Mouse (Mus musculus) myocyte (in vitro differentiated cells): ENCODE measurements around the gene Trim58. TPM values are rescaled to one million over a fixed set of nuclear protein-coding genes. Genes with fewer than 3 reads are reported as not detected.

Experiments
- H3K27me3 ChIP-seq: one replicate; pipeline ENCODE4 v1.6.1; 2011; ENCODE audit not compliant: control insufficient read depth, insufficient read depth, insufficient read length
- H3K36me3 ChIP-seq: one replicate; pipeline ENCODE4 v1.6.1; 2011; ENCODE audit not compliant: control insufficient read depth, insufficient read depth
- H3K4me2 ChIP-seq: one replicate; pipeline ENCODE4 v1.6.1; 2011; ENCODE audit warnings: low read depth, control low read depth
- H3K4me3 ChIP-seq: one replicate; pipeline ENCODE4 v1.5.1; 2011; ENCODE audit warnings: mild to moderate bottlenecking, control low read depth, moderate library complexity
- H3K79me2 ChIP-seq: one replicate; pipeline ENCODE4 v1.6.1; 2011; ENCODE audit not compliant: control insufficient read depth, insufficient read depth
- H3ac ChIP-seq: one replicate; pipeline ENCODE4 v1.6.1; 2011; ENCODE audit not compliant: control insufficient read depth, insufficient read length
- CEBPB ChIP-seq: IDR thresholded peaks from 2 replicates; pipeline ENCODE4 v1.6.1; 2011; ENCODE audit warnings: mild to moderate bottlenecking, moderate library complexity; ENCODE audit not compliant: poor library complexity, insufficient read depth, severe bottlenecking
- E2F4 ChIP-seq: IDR thresholded peaks from one replicate; pipeline ENCODE4 v1.6.1; 2011; ENCODE audit warnings: mild to moderate bottlenecking, control low read depth, moderate library complexity; ENCODE audit not compliant: insufficient read depth
- MAX ChIP-seq: IDR thresholded peaks from one replicate; pipeline ENCODE4 v1.6.1; 2011; ENCODE audit warnings: low read depth, mild to moderate bottlenecking, control low read depth
- MYOD1 ChIP-seq, 3 experiments: IDR thresholded peaks; one replicate each; pipeline ENCODE4 v1.6.1; 2011; ENCODE audit warnings: control low read depth in 2 of 3, low read depth in 2 of 3, mild to moderate bottlenecking in 2 of 3, moderate library complexity in 1 of 3; ENCODE audit not compliant: insufficient read length in 2 of 3, control insufficient read depth in 1 of 3
- MYOG ChIP-seq, 3 experiments: IDR thresholded peaks; one replicate each; pipeline ENCODE4 v1.6.1; 2011; ENCODE audit warnings: control low read depth in 2 of 3, low read depth in 2 of 3, mild to moderate bottlenecking in 2 of 3; ENCODE audit not compliant: insufficient read length in 2 of 3, control insufficient read depth in 1 of 3, insufficient read depth in 1 of 3
- POLR2A ChIP-seq: IDR thresholded peaks from one replicate; pipeline ENCODE4 v1.6.1; 2011; ENCODE audit warnings: low read depth, mild to moderate bottlenecking, control low read depth, moderate library complexity; ENCODE audit not compliant: insufficient read length
- POLR2AphosphoS2 ChIP-seq: IDR thresholded peaks from one replicate; pipeline ENCODE4 v1.6.1; 2011; ENCODE audit warnings: low read depth, control low read depth; ENCODE audit not compliant: insufficient read length
- REST ChIP-seq: IDR thresholded peaks from one replicate; pipeline ENCODE4 v1.6.1; 2011; ENCODE audit warnings: mild to moderate bottlenecking, control low read depth, moderate library complexity; ENCODE audit not compliant: insufficient read depth, insufficient read length
- SRF ChIP-seq: IDR thresholded peaks from one replicate; pipeline ENCODE4 v1.6.1; 2011; ENCODE audit warnings: low read depth; ENCODE audit not compliant: control insufficient read depth, insufficient read length
- TCF12 ChIP-seq: IDR thresholded peaks from one replicate; pipeline ENCODE4 v1.6.1; 2011; ENCODE audit warnings: mild to moderate bottlenecking, control low read depth; ENCODE audit not compliant: poor library complexity, insufficient read depth, severe bottlenecking
- TCF3 ChIP-seq: IDR thresholded peaks from one replicate; pipeline ENCODE4 v1.6.1; 2011; ENCODE audit warnings: low read depth, control low read depth; ENCODE audit not compliant: insufficient read length
- USF1 ChIP-seq: IDR thresholded peaks from one replicate; pipeline ENCODE4 v1.6.1; 2011; ENCODE audit warnings: low read depth, mild to moderate bottlenecking, control low read depth, moderate library complexity
- polyA plus RNA-seq: library from polyadenylated mRNA; unstranded; fragments of >200 nt; fragmentation: generic; extraction: Trizol; gene quantifications from one replicate; pipeline ENCODE4 v1.2.1, GENCODE M21; 2012; ENCODE audit warnings: missing spikeins

Trim58 gene
- polyA plus RNA-seq, 1 experiment = not detected

- Histone ChIP-seq H3K36me3 (no peaks in the 10 kb centered on the region), H3K4me2 (no peak overlapping the region), H3K4me3 (no peak overlapping the region), H3K79me2 (no peaks in the 10 kb centered on the region), H3ac (no peak overlapping the region), H3K27me3 (no peaks in the 10 kb centered on the region)
- TF ChIP-seq TCF12 (no peak), POLR2AphosphoS2 (no peak), SRF (no peak), MYOD1 (IDR thresholded peaks at IDR 0.05; ENCODE audit: control insufficient read depth in 1 of 3, insufficient read length in 2 of 3, low read depth in 2 of 3) (no peak), MAX (no peak), E2F4 (no peak), POLR2A (no peak), USF1 (no peak), MYOG (IDR thresholded peaks at IDR 0.05; ENCODE audit: control insufficient read depth in 1 of 3, insufficient read depth in 1 of 3, insufficient read length in 2 of 3, low read depth in 2 of 3) (no peak), REST (no peak), CEBPB (no peak), TCF3 (no peak)
These were observed 29.0 kb downstream of the Trim58 start for GRCm38 (mm10) chr11:58669252-58669651.

DNA sequence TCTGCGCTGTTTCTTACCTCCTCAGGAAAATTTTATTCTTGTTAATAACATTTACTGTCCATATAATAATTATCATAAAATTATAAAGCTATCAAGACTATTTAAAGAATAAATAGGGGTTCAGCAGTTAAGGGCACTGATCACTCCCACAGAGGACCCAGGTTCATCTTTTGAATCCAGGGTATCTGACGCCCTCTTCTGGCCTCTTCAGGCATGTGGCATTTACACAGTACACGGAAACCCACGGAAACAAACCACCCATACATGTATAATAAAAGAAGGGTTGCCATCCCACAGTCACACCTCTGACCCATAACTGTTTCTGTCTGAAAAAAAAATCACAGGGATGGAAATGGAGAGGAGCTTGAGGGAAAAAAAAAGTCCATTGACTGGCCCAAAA lies 31.6 kb downstream of the Trim58 start:
- TF ChIP-seq CEBPB (no peak), TCF3 (no peak), SRF (no peak), REST (no peak)
- H3K36me3 ChIP-seq = no peaks in the 10 kb centered on the region
- no peak overlapping the region for H3K4me2 ChIP-seq
- H3K27me3 ChIP-seq = no peaks in the 10 kb centered on the region
- no peak overlapping the region for H3K4me3 ChIP-seq
- H3ac ChIP-seq = no peak overlapping the region
- no peaks in the 10 kb centered on the region for H3K79me2 ChIP-seq

GRCm38 (mm10) chr11:58680799-58681198 lies 40.5 kb downstream of the Trim58 start, which contains the start of gene Olfr320:
TSS of gene Olfr320 (plus strand) at chr11:58681099.
- Histone ChIP-seq H3K4me3 (no peak within 1 kb of the TSS), H3ac (no peak within 1 kb of the TSS), H3K36me3 (no peaks in the 10 kb centered on the region), H3K4me2 (no peak within 1 kb of the TSS), H3K79me2 (no peaks in the 10 kb centered on the region), H3K27me3 (no peaks in the 10 kb centered on the region)
- TF ChIP-seq REST (no peak), USF1 (no peak), MYOD1 (IDR thresholded peaks at IDR 0.05; ENCODE audit: control insufficient read depth in 1 of 3, insufficient read length in 2 of 3, low read depth in 2 of 3) (no peak), MYOG (IDR thresholded peaks at IDR 0.05; ENCODE audit: control insufficient read depth in 1 of 3, insufficient read depth in 1 of 3, insufficient read length in 2 of 3, low read depth in 2 of 3) (no peak), POLR2AphosphoS2 (no peak), TCF12 (no peak), CEBPB (no peak), SRF (no peak), E2F4 (no peak), TCF3 (no peak), POLR2A (no peak), MAX (no peak)

GRCm38 (mm10) chr11:58698862-58699261 lies 58.6 kb downstream of the Trim58 start, which contains the start of gene Olfr319:
TSS of gene Olfr319 (plus strand) at chr11:58699162.
- H3ac ChIP-seq = no peak within 1 kb of the TSS
- H3K36me3 ChIP-seq = no peaks in the 10 kb centered on the region
- TF ChIP-seq TCF3 (no peak), TCF12 (no peak), MYOD1 (IDR thresholded peaks at IDR 0.05; ENCODE audit: control insufficient read depth in 1 of 3, insufficient read length in 2 of 3, low read depth in 2 of 3) (no peak), USF1 (no peak), REST (no peak), E2F4 (no peak), MYOG (IDR thresholded peaks at IDR 0.05; ENCODE audit: control insufficient read depth in 1 of 3, insufficient read depth in 1 of 3, insufficient read length in 2 of 3, low read depth in 2 of 3) (no peak)
- no peaks in the 10 kb centered on the region for H3K27me3 ChIP-seq
- H3K4me3 ChIP-seq = no peak within 1 kb of the TSS
- H3K4me2 ChIP-seq = no peak within 1 kb of the TSS
- H3K79me2 ChIP-seq = no peaks in the 10 kb centered on the region

Other genes with a start within 250 kb of the Trim58 start
- not detected for gene 1810065E05Rik, start 219.4 kb upstream of the Trim58 start, polyA plus RNA-seq
- gene Gm12253, start 207.9 kb upstream of the Trim58 start, polyA plus RNA-seq = not detected
- not detected for gene Lypd9, start 187.5 kb upstream of the Trim58 start, polyA plus RNA-seq
- gene Olfr30, start 178.2 kb upstream of the Trim58 start, polyA plus RNA-seq = not detected
- gene Olfr332, start 147.9 kb upstream of the Trim58 start, polyA plus RNA-seq = not detected
- gene Olfr331, start 137.9 kb upstream of the Trim58 start, polyA plus RNA-seq = not detected
- not detected for gene Olfr330, start 105.6 kb upstream of the Trim58 start, polyA plus RNA-seq
- gene Olfr329-ps, start 94.0 kb upstream of the Trim58 start, polyA plus RNA-seq = not detected
- gene Olfr328, start 84.8 kb upstream of the Trim58 start, polyA plus RNA-seq = not detected
- not detected for gene Olfr224, start 69.9 kb upstream of the Trim58 start, polyA plus RNA-seq
- not detected for gene Olfr325, start 62.7 kb upstream of the Trim58 start, polyA plus RNA-seq
- not detected for gene Olfr324, start 45.4 kb upstream of the Trim58 start, polyA plus RNA-seq
- gene 2210407C18Rik, start 24.4 kb upstream of the Trim58 start, polyA plus RNA-seq = not detected
- gene Olfr323, start 10.0 kb upstream of the Trim58 start, polyA plus RNA-seq = not detected
- not detected for gene Olfr322, start 18.3 kb downstream of the Trim58 start, polyA plus RNA-seq
- gene Olfr320, start 40.6 kb downstream of the Trim58 start, polyA plus RNA-seq = not detected
- gene Olfr319, start 58.7 kb downstream of the Trim58 start, polyA plus RNA-seq = not detected
- not detected for gene Olfr318, start 83.5 kb downstream of the Trim58 start, polyA plus RNA-seq
- gene Olfr317, start 98.7 kb downstream of the Trim58 start, polyA plus RNA-seq = not detected
- gene Olfr316, start 112.3 kb downstream of the Trim58 start, polyA plus RNA-seq = not detected
- gene Olfr315, start 132.7 kb downstream of the Trim58 start, polyA plus RNA-seq = not detected
- gene Olfr314, start 142.5 kb downstream of the Trim58 start, polyA plus RNA-seq = not detected
- not detected for gene Fam183b, start 161.5 kb downstream of the Trim58 start, polyA plus RNA-seq
- gene Olfr313, start 174.5 kb downstream of the Trim58 start, polyA plus RNA-seq = not detected
- gene Olfr312, start 188.8 kb downstream of the Trim58 start, polyA plus RNA-seq = not detected
- gene Olfr311, start 198.8 kb downstream of the Trim58 start, polyA plus RNA-seq = not detected
- gene Gm12258, start 206.7 kb downstream of the Trim58 start, polyA plus RNA-seq = 2.0 TPM
- 2.5 TPM for gene 2810021J22Rik, start 226.8 kb downstream of the Trim58 start, polyA plus RNA-seq